Mouse (Mus musculus) T-helper 17 cell (primary cell): ENCODE measurements at regions not wholly inside any gene's neighbourhood (a gene's known extent, or its start where the extent isn't known, plus 50 kb on each side); places are given as distances from the start of the nearest gene placed in this dataset.

ENCODE experiments used
- in situ Hi-C, 2 experiments: fragments of 300-600 bp; cut with MboI, MseI; formaldehyde crosslinking; loops; 1 replicate in 1 of 2; 2 replicates in 1 of 2; pipeline ENCODE4 v1.15.1; 2025; ENCODE audit warnings: high pct_unique_total_duplicates in 2 of 2

DNA sequence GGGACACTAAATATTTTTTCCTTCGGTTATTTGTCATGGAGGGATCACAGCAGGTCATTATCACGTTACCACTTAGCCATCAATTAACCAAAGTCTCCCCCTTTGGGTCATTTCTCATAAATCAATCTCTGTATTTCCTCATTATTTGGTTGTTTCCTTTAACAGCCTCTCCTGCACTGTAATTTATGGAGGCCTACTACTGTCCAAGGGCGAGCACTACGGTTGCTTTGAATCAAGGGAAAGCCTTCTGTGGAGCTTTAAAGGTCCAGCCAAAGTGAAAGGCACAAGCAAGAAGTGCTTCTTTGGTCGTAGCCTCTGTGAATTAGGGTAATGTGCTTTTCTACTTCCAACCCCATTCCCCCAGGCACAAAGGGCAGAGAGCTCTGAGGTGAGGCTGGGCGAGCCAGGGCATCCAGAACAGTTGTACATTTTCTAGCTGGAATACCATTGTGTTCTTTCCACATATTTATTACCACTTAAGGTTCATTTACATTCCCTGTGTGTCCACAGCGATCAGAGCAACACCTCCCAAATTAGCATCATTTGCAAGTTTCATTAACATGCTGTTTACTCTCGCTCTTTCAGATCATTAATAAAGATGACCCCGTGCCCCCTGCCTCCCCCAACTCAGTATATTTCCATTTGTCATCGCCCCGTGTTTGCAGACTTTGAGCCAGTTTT is 207.5 kb upstream of the Ppp2r3a start:
- in situ Hi-C loops: no loop called here

DNA sequence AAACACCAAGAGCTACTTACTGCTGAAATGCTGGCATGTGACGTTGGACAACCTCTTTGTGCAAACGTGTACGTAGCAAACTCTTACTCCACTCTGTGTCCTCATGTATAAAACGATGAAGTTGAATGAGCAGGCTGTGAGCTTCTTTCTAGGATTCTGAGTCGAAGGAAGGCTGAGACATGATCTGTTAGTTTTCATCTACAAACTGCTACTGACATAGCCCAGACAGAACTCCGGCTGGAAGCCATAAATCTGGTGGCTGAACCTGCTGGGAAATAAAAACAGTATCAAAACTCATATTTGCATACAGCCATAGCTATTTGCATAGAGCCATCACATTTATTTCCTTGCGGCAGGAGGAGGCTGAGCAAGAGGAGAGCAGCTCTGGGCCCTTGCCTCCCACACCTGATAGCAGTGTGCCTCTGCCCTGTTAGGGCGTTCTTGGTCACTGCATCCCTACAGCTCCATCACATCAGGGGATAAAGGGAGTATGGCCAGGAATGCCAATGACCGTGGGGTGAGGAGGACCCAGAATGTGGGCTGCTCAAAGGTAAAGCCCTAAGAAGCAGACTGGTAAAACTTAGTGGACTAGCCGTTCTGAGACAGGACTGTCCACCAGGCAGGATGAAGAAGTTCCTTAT is 206.8 kb upstream of the Ppp2r3a start:
- in situ Hi-C loops: no loop called here

DNA sequence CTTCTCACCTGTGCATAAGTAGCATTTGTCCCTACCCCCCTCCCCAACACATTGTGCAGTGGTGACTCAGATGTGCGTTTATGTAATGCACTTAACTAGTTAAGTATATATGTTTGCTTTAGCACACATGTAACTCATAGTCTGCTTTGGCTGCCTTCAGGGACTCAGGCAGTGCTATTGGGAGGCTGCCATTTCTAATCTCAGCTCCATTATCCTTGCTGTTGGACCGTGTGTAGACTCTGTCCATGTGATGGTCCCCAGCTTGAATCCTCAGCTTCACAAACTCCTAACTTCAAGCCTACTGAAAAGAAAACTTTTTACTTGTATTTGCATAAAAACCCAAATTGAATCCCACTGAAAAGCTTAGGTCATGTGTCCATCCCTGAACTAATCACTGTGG is 194.7 kb upstream of the Ppp2r3a start:
- in situ Hi-C loops: no loop called here

DNA sequence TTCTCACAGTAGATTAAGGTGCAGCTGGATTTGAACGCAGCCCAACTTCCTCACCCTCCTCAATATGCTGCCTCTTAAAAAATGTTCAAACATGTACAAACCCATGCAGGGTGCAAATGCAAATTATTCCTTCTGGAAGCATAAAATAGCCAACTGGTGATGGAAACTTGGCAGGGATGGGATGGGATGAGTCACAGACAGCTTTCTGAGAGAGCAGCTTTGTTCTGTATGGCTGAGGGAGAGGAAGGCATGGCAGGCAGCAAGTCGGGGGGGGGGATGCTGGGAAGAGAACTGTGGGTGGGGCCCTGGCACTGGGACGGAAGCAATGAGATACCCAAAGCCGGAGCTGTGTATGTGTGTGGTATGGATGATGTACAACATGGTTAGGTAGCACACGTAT is 194.2 kb upstream of the Ppp2r3a start:
- in situ Hi-C loops: no loop called here

DNA sequence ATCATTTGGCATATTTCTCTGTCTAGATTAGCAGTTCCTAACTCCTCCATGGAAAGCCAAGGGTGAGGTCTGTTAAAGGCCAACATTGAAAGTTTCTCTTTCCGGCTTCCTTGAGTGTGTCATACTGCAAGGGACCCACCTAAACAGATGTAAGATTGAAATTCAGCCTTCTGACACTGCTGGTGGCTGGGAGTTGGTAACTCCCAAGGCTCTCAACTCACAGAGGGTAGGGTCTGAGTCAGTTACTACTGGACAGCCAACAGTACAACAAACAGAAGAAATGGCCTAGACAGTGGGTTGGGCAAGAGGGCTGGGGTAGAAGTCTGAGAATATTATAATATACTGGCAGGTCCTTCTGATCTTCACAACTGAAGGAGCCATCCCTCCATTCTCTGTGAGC is 193.7 kb upstream of the Ppp2r3a start:
- in situ Hi-C loops: no loop called here

DNA sequence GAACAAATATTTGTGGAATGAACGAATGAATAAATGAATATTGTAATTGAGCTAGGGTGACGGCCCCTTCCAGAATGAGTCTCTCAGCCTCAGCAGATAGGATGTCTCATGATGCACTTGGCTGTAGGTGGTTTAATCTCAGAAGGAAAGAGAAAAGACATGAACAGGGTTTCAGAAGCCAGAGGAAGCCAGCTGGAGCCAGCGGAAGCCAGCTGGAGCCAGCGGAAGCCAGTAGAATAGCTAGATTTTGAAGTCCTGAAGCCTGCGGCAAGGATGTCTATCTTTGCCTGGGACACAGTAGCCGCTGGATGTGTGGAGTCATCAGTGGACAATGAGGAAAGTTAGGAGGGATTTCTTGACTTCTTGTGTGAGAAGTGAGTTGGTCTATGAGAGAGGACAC is 188.3 kb upstream of the Ppp2r3a start:
- in situ Hi-C loops: no loop called here

DNA sequence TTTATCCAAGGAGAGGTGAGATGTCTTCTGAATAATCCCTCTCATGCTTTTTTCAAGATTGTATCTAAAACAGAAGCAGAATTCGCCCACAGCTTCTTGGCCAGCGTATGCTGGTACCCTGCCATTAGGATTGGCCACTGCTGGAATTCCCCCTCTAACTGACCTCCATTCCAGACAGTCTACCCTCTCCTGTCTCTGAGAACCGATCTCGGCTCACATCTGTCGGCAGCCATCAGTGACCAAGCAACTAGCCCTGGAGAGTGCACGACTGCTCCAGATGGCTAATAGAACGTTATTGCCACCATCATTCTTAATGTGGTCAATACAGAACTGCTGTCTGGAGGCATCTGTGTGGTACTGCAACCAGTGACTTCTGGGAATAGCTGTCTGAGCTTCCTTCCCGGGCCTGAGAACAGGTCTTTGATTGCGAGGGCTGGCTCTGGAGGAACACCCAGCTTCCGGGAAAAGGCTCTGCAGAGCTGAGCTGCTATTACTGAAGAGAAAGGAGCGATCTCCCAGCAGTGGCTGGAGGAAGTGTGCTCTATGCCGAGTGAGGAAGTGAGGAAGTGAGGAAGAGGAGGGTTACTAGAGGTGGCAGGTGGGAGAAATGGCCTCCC is 187.1 kb upstream of the Ppp2r3a start:
- in situ Hi-C loops: no loop called here

DNA sequence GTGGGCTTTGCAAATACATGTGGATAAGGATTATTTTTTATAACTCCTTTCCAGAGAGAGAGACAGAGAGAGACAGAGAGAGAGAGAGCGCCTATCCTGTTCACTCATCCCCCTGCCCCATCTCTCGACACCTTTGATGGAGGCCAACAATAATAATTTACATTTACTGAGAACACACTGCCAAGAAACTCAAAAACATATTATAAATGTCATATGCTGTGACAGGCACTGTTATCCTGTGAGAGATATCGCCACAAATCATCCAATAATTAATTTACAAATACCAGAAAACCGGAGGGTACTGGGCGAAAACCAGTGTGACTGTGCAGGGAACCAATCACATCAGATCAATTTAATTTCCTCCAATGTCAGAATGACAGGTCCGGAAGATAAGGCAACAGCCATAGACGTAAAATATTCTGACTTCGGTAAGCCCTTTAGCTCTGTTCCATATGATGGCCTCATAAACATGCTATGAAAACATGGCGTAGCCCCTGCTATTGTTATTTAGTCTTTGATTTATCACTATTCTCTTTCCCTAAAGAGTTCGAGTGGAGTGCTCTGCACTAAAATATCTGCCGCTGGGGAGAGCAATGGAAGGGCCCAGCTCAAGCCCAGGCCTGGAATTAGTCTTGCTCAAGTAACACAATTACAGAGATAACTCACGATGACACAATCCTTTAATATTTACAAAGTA is 173.5 kb upstream of the Ppp2r3a start:
- in situ Hi-C loops: no loop called here

DNA sequence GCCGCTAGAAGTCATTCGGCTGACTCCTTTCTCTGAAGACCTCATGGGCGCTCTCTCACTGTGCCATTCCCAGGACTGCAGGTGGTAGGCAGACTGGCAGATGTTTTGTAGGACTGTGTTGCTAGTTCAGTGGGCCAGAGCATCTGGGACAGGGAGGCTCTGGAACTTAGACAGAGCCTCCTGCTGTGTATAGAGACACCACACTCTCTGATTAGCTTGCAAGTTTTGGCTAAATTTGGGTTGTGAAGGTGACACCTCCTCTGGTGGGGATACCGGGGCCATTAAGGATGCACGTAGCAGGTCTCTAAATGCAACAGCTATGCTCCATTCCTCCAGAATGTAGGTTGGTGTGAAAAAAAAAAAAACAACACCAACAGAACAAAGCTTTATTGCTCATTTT is 171.4 kb upstream of the Ppp2r3a start:
- in situ Hi-C loops: no loop called here

DNA sequence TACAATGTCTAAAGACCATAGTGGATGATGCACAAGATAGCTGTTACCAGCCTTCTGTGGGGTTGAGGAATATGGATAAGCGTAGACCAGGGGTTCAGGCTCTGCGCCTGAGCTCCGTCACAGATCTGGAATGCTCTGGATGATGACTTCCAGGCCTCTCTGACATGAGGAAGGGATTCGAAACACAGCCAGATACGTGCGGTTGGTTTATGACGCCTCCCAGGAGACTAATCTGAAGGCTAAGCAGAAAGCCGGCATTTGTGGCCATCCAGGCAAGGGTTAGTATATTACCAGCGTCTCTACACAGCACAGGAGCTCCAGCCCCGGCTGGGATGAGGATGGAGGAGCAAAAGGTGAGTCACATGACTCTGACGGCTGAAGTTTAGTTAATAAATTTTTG is 170.4 kb upstream of the Ppp2r3a start:
- in situ Hi-C loops: no loop called here

DNA sequence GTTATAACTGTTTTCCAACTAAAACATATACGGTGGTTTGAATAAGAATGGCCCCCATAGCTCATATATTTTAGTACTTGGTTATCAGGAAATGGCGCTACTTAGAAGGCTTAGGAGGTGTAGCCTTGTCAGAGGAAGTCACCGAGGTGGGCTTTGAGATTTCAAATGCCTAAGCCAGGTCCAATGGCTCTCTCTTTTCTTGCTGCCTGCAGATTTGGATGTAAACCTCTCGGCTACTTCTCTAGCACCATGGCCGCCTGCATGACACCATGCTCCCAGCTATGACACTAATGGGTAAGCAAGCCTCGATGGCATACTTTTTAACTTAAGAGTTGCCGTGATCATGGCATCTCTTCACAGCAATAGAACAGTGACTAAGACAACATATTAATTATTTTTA is 169.5 kb upstream of the Ppp2r3a start:
- in situ Hi-C loops: no loop called here

DNA sequence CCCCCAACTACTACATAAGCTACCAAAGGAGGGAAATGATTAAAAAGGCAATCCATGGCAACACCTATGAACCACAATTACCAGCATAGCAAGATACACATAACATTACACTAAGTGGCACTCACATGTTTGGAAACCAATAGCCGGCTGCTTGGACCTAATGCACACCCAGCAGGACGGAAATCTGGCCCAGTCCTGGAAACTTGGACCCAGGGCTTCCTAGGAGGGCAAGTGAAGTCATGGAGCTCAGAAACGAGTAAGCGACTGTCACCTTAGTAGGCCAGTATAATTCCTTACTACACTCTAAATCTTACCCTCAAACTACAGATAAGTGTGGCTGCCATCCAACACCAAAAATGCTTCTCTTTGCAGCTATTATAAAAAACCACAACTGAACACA is 168.6 kb upstream of the Ppp2r3a start:
- in situ Hi-C loops: no loop called here

DNA sequence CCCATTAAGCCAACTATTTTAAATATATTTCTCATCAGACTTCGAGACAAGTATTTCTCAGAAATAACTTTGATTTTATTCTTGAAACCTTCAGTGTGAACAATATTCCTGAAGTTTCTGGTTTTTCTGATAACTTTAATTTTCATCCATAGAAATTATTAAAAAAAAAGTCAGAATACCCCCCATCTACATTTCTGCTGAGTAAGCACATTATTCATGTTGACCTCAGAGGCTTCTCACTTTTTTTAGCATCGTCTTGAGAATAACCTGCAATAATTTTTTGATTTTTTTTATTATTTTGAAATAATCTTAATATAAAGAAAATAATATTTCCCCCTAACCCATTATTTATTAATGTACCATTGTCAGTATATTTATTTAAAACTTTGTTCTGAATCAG is 166.1 kb upstream of the Ppp2r3a start:
- in situ Hi-C loops: no loop called here

DNA sequence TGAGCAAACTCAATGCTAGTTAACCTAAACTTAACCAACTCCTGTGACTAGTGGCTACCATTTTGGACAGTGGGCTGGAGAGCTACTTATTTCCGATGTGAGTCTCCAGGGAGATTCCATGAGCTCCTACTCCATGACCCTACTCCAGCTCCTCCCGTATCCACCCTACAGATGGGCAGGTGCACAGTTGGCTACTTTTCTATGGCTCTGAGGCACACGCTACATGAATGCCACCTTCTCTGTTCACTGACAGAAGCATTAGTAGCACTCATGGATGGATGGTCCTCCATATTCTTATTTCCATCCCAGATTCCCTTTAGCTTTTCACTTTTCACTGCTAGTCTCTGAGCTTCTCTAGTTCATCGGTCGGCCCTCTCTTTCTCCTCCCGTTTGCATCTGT is 164.7 kb upstream of the Ppp2r3a start:
- in situ Hi-C loops: no loop called here

DNA sequence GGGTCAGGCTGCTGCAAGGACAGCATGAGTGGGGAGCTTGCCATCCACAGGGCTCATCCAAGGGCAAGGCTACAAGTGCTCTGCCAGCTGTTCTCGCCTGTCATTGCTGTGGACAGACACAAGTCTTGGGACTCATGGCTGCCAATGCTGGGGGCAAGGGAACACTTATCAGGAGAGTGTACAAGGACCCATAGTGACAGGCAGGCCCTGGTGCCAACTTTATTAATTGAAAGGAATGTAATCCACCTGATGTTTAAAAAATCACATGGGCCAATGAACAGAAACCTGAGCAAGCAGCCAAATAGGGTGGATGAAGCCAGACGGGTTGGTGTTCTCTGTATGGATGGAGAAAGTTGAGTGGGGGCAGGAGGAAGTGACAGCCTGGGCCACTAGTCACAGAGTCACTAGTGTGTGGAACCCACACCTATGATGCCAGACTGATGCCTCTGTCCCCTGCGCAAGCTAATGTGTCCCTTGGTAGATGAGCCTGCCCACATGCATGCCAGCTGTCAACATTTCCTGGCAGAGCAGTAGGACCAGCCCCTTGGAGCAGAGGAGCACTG is 161.6 kb upstream of the Ppp2r3a start:
- in situ Hi-C loops: no loop called here

DNA sequence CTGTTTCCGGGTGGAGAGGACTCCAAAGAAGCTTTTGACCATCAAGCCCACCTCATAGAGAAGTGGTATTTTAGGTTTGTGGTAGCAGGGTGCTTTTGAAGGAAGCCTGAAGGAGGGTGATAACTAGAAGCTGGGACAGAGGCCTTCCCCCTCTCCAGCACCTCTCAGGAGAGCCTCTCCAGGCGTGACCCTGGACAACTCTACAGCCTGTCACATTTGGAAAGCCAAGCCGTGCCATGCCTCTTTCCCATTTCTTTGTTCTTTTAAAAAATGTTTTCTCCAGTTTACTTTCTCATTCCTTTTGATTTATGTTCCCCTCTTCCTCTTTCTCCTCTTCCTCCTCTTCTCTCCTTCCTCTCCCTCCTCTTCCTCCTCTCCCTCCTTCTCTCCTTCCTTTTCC is 160.4 kb upstream of the Ppp2r3a start:
- in situ Hi-C loops: no loop called here

DNA sequence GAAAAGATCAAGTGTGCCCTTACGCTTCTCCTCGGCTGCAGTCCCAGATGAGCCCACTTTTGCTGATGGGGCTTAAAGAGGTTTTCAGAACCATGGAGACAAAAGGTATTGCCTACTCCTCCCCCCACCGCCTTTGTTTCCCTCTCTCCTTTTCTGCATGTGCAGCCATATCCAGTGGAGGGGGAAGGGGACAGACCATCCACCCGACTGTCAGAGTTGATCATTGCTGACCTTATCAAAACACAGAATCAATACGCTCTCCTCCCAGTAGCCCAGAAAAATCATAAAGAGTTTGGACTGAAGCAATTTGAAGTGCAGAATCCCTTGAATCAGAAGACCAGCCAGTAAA is 159.9 kb upstream of the Ppp2r3a start:
- in situ Hi-C loops: no loop called here

DNA sequence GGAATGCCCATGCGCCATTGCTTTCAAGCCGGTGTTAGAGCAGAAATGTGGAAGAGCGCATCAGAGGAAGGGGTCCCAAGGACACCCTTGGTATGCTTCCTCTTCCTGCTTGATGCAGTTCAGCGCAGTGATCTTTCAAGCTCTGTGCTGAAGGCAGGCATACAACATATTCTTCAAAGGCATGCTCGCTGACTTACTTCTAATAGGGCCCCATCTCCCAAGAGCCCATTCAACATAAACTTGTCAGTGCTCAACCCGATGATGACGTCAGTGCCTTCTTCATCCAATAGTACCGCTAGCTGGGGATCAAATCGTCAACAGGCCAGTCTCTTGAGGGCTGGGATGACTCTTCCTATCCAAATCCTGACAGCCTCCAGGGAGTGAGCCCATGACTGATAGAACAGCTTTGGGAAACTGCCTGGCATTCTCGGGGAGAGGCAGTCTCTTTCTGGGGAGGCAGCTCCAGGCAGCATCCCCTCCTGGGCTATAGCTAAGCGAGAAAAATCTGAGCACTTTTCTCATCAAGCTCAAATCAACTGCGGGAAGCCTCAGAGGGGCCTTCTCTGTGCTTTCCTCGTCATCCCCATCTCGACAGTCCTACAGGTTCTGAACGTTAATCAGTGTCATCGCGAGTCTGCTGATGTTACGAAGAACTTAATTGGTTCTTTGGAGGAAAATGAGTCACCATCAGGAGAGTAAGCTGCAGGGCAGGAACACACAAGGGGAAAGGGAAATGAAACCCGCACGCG is 159.4 kb upstream of the Ppp2r3a start:
- in situ Hi-C loops: no loop called here

DNA sequence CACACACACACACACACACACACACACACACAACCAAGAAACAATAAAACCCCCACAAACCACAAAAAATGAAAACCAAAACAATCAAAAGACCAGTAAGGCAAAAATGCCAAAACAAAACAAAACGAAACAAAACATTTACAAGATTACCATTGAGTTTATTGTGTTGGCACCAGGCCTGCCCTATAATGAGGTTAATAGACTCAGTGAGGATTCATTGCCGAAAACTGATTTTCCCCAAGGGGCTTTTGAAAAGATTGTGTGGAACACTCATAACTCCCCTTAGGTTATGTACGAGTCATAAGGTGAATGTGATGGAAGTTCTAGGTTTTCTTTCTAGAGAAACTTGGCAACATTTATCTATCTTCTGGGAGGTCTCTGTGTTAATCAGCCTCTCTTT is 158.8 kb upstream of the Ppp2r3a start:
- in situ Hi-C loops: no loop called here

DNA sequence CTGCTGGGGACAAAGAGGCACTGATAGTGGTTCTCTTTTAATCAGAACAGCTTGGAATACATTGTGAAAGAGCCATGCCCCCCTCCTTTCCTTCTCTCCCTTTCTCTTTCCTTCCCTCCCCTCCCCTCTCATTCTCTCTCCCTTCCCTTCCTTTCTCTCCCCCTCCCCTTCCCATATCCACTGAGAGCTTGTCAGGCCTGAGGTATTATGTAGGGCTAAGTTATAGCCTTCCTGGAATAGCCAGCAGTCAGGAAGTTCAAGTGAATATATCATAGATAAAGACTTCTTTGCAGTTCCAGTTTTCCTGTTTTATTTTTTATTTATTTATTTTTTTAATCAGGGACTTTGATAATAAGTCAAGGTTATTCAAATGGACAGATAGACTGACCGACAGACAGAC is 156.5 kb upstream of the Ppp2r3a start:
- in situ Hi-C loops: no loop called here

DNA sequence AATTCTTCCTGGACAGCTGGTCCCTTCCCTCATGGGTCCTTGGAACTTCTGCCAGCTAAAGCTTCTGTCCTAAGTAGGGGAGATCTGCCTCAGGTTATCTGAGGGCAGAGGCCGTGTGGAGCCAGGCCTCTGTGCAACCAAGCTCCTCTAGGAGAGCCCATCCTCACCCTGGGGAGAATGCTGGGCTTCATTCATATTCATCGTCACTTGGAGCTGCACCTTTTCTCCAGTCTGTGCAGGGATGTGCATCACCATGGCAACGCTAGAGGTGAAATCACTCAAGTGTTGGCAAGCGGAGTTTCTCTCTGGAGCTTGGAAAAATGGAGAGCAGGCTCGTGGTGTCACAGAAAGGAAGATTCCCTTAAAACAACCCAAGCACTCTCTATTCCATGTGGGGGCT is 155.5 kb upstream of the Ppp2r3a start:
- in situ Hi-C loops: no loop called here
